Mouse (Mus musculus) heart, adult 11 months (tissue): ENCODE measurements around the gene Acot6.

Experiments
- DNase-seq: peaks from one replicate; pipeline ENCODE4 v3.0.0; 2022

Gene Acot6

GRCm38 (mm10) chr12:84107692-84108091, 7.2 kb downstream of the Acot6 start:
- peak; percentile 31 for DNase-seq

GRCm38 (mm10) chr12:84109924-84110323, 9.5 kb downstream of the Acot6 start:
- DNase-seq, result peak; percentile 25

- no peak for DNase-seq
Measured at GRCm38 (mm10) chr12:84110814-84111213, 10.4 kb downstream of the Acot6 start.

- DNase-seq, result no peak
Measured at GRCm38 (mm10) chr12:84113676-84114075, 13.2 kb downstream of the Acot6 start.

GRCm38 (mm10) chr12:84114153-84114994, 13.9 kb downstream of the Acot6 start, which contains the start of gene Dnal1:
Gene Dnal1, plus strand, starts transcription at chr12:84114366.
- peak; percentile 99 for DNase-seq

GRCm38 (mm10) chr12:84119584-84119983, 19.1 kb downstream of the Acot6 start:
- DNase-seq, result no peak

- no peak for DNase-seq
Measured at GRCm38 (mm10) chr12:84125892-84126291, 25.4 kb downstream of the Acot6 start.

- no peak for DNase-seq
Measured at GRCm38 (mm10) chr12:84126899-84127298, 26.4 kb downstream of the Acot6 start.

GRCm38 (mm10) chr12:84128576-84128975, 28.1 kb downstream of the Acot6 start:
- DNase-seq, result peak; percentile 48

GRCm38 (mm10) chr12:84129931-84130330, 29.5 kb downstream of the Acot6 start:
- peak; percentile 87 for DNase-seq

GRCm38 (mm10) chr12:84132265-84132664, 31.8 kb downstream of the Acot6 start:
- DNase-seq, result peak; percentile 83

GRCm38 (mm10) chr12:84137131-84137530, 36.7 kb downstream of the Acot6 start:
- peak; percentile 61 for DNase-seq

- peak; percentile 62 for DNase-seq
Measured at GRCm38 (mm10) chr12:84140135-84140534, 39.7 kb downstream of the Acot6 start.

- DNase-seq, result peak; percentile 66
Measured at GRCm38 (mm10) chr12:84141271-84141670, 40.8 kb downstream of the Acot6 start.

- DNase-seq, result peak; percentile 64
Measured at GRCm38 (mm10) chr12:84142281-84143050, 42.0 kb downstream of the Acot6 start.

- DNase-seq, result peak; percentile 98
Measured at GRCm38 (mm10) chr12:84147954-84148621, 47.6 kb downstream of the Acot6 start, which contains the start of gene Pnma1. Gene Pnma1, minus strand, starts transcription at chr12:84148489.

GRCm38 (mm10) chr12:84148622-84149012, 48.2 kb downstream of the Acot6 start:
- DNase-seq, result no peak

- DNase-seq, result peak; percentile 90
Measured at GRCm38 (mm10) chr12:84149971-84150370, 49.5 kb downstream of the Acot6 start.

- DNase-seq, result peak; percentile 94
Measured at GRCm38 (mm10) chr12:84150976-84151375, 50.5 kb downstream of the Acot6 start.

GRCm38 (mm10) chr12:84151911-84152310, 51.5 kb downstream of the Acot6 start:
- peak; percentile 82 for DNase-seq

- DNase-seq, result peak; percentile 90
Measured at GRCm38 (mm10) chr12:84152352-84153190, 52.1 kb downstream of the Acot6 start.

- peak; percentile 87 for DNase-seq
Measured at GRCm38 (mm10) chr12:84153414-84153813, 53.0 kb downstream of the Acot6 start.
